Mouse (Mus musculus): ENCODE measurements around the gene Vmp1.

The Vmp1 gene

DNA sequence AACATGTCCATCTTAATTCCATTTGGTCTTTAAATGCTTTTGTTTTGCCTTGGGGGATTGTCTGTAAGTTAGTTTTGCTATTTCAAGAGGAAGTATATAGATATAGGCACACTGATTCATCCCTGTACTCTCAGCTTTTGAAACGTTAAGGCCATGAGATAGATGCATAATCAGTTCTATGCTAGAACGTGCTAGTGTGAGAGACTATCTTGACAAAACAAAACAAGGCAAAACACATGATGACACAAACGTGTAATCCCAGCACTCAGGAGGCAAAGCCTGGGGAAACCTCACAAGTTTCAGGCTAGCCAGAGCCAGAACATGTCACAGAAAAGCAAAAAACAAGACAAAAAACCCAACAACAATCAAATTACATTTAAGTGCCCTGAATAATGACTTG lies 10.9 kb downstream of the Vmp1 start:
- no peak for DNase-seq (ENCODE audit: low read depth, low spot score)

DNA sequence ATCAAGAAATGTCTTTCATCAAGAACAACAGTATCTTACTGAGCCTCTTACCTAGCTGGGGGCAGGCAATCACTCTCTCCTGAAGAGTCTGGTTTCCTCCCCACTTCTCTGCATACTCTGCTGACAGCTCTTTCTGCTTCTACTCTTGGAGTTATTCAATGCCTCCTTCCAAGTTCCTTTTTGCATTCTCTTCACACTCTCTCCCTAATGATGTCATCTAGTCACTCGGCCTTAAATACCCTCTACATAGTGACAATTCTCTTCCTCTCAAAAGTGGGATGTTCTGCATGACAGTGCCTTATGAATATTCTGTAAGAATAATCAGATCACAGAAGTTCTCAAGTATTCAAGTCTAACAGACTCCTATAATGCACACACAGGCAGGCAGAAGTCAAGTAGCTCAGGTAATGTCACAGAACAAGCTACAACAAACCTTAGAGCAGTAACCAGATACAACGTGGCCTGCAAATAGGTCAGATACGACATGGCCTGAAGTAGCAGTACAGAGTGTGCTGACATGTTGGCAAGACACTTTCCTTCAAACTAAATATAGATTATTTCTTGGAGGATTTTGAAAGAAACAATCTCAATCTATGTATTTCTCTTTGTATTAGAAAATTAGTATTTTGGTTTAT lies 12.5 kb downstream of the Vmp1 start:
- no peak for DNase-seq (ENCODE audit: low read depth, low spot score)

DNA sequence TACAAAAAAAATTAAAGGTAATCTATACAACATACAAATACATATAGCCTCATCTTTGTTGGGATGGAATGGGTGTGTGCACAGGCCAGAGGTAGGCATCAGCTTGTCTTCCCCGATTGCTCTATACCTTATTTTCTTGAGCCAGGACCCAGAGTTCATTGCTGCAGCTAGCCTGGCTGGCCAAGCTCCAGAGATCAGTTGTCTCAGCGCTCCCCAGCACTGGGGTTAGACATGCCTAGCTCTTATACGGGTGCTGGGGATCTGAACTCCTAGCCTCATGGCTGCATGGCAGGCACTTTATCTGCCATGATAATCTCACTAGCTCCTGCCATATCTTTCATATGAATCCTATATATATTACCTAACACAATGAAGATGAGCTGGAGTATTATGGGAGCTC lies 15.5 kb downstream of the Vmp1 start:
- no peak for DNase-seq (ENCODE audit: low read depth, low spot score)

DNA sequence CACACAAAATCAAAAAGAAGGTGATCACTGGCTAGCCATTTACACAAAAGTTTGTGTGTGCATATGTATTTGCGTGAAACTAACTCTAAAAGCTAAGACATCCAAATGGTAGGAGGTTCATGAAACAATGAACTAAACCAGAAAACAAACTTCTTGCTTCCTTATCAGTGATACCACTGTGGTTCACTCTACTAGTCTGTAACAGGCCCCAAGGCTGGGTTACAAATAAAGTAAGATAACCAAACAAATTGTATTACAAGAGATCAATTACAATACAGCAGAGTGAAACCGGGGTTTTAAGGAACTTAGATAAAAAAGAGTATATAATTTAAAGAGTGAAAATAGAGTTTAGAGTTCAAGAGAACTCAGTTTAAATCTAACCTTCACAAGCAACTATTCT lies 16.1 kb downstream of the Vmp1 start:
- DNase-seq (ENCODE audit: low read depth, low spot score) = no peak

DNA sequence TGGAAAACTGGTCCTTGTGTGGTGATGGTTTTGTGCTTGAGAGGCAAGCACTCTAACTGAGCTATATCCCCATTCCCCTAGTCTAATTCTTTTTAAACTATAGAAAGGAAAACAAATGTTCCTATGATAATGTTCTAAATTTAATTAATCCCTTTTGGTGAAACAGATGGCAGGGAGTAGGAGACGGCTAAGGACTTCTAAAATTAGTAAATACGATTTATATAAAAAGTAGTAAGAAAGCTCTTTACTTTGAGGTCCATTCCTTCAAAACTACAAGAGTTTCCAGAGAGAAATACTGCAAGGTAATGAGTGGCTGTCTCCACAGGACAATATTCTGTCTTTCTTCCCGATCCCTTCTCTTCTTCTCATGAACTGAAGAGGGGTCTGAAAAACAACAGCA lies 19.2 kb downstream of the Vmp1 start:
- no peak for DNase-seq (ENCODE audit: low read depth, low spot score)

DNA sequence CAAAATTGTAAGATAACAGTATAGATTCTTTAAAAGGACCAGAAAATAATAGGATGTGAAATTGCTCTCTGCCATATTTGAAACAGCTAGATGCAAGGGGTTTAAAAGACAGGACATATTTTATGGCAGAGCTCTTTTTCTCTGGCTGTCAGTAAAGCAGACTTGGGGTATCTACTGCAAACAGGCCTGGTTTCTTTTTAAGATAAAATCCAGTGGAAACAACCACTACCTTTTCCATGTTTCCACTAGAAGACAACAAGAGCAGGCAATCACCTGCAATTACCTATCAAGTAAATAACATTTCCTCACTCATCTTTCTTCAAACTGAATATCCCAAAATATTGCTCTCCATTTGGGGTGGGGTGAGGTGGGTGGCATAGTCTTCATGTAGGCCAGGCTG lies 19.7 kb downstream of the Vmp1 start:
- no peak for DNase-seq (ENCODE audit: low read depth, low spot score)

DNA sequence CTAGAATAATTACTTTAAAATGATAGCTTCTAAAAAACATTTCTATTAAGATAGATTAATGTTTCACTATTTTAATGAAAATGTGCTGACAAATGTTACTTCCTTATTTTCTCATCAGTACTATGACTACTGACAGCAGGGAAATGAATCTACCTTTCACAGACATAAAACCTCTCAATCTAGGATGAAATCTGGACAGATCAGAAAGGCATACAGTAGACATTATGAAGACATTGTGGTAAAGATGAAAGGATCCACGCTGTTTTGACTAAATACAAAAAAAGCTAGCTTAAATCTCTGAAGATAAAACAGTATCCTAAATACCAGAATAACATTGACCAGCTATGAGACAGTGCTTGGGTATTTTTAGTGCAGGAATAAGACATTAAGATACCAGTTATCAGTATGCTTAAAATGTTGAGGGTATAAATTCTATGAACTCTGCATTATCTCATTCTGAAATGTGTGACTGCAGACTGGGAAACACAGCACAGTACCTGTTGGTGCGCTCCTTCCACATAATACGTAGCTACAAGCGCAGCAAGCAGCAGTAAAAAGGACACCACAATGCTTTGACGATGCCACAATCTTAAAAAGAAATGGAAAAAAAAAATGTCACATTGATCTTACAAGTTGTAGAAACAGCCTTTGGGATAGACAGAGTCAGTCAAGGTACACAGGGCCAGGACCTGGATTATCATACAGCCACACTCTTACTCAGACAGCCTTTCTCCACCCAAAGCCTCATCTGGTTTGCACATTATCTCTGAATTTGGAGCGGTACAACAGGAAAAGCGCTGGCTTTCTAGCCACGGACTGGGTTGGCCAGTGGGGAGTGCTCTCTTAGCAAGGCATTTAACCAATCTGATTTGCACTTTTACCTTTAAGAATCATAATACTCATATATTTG lies 20.4 kb downstream of the Vmp1 start:
- no peak for DNase-seq (ENCODE audit: low read depth, low spot score)

DNA sequence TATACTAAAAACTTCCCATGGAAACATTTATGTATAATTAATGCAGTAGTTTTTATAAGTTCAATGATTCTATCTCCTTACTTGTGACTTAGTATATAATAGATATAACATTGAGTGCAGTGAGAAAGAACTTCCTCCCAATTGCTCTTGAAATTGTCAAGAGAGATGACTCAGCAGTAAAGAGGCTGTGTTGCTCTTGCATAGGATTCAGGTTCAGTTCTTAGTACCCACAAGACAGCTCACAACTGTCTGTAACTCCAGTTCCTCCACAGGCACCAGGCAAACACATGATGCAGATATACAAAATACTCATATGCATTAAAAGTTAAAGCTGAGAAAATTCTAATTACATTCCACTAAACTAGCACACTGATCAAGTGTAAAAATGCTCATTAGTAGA lies 25.8 kb downstream of the Vmp1 start:
- no peak for DNase-seq (ENCODE audit: low read depth, low spot score)

DNA sequence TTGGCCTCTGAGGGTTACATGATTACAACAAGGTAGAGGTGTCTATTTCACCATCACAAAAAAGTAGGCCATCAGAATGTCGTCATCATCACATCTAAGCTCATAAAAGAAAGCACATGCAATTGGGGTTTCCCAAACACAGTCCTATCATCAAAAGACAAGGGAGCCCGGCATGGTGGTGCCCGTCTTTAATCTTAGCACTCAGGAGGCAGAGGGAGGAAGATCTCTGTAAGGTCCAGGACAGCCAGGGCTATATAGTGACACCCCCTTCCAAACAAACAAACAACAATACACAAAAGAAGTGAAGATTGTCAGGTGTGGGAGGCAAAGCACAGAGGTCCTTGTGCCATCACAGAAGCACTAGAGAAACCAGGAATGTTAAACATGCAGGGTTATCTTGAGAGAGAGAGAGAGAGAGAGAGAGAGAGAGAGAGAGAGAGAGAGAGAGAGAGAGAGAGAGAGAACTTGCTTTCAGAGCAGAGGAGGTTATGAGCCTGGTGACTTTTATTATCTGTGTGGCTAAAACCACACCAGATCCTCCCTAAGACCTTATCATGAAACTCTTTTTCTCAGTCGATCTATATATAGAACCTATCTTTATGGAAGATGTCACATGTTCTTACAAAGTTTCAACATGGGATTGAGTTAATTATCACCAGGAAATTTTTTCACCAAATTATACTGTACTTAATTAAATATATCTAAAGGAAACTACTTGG lies 26.6 kb downstream of the Vmp1 start:
- DNase-seq (ENCODE audit: low read depth, low spot score) = no peak

DNA sequence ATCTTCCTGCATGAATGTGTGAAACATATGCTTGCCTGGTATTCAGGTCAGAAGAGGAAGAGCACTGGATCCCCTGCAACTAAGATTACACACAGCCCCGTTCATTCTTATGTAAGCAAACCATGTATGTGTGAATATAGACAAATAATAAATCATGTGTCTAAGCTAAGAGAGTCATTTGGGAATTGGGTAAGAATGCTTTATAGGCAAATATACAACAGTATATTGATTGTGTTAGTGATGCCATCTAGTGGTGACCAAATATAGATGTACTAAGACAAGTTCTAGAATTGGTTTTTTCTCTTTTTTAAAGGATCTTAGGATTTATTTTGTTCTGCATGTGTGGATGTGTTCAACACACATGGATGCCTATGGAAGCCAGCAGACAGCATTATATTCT lies 28.0 kb downstream of the Vmp1 start:
- peak; percentile 24 for DNase-seq (ENCODE audit: low read depth, low spot score)

DNA sequence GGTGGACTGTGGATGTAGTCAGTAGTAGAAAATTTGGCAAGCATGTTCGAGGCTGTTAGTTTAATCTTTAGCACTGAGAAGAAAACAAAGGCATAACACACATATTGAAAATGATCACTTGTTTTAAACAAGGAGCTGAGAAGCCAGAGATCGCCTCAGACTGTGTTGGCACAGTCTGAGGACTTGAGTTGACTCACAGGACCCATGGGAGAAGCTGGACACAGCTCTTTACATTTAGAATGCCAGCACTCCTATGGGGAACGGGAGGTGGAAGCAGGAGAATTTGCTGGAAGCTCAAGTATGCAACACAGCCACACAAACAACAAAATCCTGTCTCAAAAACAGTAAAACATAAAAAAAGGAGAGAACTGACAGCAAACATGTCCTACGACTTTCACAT lies 29.5 kb downstream of the Vmp1 start:
- DNase-seq (ENCODE audit: low read depth, low spot score) = no peak

DNA sequence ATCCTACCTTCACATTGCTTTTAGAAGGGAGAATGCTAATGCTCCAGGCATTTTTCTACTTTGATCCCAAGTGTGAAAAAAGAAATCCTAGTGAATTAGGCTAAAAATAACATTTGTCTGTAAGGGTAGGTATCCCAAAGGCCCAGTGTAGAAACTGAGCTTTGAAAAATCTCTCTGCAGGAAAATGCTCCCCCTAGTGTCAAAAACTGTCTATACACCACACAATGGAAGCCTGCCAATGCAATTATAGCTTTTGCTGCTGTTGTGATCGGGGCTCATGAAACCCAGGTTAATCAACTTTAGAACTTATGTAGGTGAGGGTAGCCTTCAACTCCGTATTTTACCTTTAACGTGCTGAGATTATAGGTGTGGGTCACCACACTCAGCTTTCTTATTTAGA lies 30.2 kb downstream of the Vmp1 start:
- peak; percentile 54 for DNase-seq (ENCODE audit: low read depth, low spot score)

DNA sequence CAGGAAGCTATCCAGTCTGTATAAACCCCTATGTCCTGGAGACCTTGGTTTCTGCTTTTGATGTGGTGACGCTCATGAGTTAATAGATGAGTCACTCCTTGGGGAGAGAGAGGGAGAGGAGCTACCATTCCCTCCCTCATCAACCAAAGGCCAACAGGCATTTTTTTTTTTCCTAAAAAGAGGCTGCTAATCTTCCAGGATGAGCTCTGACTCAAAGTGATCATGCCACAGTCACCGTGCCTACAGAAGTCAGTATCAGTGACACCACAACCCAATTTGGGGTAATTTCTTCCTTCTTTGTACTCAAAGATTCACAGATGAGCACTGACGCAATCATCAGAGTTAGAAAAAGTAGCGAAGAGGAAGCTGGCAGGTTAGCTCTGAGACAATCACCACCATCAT lies 31.1 kb downstream of the Vmp1 start:
- DNase-seq (ENCODE audit: low read depth, low spot score) = no peak

DNA sequence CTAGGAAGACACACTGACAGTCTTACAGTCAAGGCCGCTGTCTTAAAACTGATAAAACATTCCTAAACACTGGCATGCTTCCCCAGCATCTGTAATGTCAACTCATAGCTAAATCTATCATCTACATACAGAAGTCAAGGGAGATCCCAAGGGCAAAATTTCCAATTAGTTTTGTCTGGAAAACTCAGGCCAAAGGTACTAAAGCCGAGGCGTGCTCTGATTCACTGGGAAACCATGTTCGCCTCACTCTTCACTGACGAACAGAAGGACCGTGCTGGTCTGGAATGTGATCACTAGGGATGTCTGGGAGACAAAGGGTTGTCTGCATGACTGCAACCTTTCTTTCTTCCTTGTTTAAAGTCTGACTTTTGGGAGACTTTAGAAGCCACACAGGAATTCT lies 33.0 kb downstream of the Vmp1 start:
- no peak for DNase-seq (ENCODE audit: low read depth, low spot score)

DNA sequence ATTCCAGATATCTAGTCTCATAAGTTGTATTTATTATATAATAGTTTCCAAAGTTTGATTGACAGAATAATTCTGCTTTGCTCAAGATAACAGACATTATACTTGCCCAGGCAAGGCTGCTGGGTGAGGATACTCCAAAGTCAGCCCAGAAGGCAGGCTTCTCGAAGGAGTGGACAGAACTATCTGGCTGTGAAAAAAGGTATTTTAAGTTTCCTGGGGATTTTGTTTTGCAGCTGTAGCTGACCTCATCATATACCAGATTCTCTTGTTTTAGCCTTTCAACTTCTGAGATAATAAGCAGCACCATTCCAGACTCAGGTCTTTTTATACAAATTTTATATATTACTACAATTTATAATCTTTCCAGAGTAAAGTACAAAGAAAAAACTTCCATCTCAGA lies 34.1 kb downstream of the Vmp1 start:
- DNase-seq (ENCODE audit: low read depth, low spot score) = no peak

DNA sequence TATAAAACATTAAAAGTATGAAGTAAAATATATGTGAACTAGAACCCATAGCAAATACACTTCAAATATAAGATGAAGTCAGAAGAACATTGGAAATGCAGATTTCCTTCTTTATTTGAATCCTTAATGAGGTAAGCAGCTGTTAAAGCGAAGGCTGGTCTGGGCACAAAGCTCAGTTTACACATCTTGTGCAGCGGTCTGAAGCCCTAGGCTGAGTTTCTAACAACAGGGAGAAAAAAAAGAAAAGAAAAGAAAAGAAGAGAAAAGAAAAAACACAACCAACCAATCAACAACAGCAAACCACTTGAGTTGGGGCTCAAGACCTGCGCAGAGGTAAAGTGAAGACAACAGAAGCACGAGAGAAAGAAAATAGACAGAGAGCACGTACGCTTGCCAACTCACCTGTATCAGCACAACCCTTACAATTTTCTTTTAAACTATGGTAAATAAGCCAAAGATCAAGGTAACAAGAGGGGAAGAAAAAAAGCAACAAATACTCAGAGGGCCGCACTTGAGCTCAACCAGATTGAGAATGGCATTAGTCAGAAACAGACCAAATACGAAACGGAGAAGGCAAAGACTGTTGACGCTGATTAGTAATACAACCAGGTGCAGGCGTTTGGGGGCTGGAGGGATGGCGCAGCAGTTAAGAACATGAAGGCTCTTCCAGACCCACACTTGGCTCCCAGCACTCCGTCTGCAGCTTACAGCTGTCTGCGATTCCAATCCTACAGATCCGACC lies 35.8 kb downstream of the Vmp1 start:
- DNase-seq (ENCODE audit: low read depth, low spot score) = no peak

DNA sequence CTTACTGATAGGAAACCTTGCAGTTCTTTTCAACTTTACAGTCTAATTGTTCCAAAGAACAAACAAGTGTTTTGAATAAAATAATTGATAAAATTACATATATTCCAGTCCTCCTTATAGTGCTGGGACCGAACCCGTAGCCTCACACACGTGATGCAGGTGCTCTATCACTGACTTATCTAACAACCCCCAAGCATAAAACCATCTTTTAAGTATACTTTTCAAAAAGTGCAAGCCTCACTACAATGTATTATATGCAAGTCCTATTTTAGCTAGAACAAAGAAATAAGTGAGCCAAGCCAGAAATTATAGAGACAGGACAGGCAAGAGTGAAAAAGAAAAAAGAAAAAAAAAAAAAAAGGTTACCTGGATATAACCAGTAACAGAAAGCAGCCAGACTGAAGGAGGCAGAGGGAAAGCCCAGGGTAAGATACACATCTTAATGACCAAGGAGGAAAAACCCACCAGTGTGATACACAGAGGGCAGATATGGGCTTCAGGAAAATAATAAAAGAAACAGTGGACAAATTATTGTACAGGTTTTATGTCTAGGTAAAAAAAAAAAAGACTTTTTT lies 36.7 kb downstream of the Vmp1 start:
- no peak for DNase-seq (ENCODE audit: low read depth, low spot score)

DNA sequence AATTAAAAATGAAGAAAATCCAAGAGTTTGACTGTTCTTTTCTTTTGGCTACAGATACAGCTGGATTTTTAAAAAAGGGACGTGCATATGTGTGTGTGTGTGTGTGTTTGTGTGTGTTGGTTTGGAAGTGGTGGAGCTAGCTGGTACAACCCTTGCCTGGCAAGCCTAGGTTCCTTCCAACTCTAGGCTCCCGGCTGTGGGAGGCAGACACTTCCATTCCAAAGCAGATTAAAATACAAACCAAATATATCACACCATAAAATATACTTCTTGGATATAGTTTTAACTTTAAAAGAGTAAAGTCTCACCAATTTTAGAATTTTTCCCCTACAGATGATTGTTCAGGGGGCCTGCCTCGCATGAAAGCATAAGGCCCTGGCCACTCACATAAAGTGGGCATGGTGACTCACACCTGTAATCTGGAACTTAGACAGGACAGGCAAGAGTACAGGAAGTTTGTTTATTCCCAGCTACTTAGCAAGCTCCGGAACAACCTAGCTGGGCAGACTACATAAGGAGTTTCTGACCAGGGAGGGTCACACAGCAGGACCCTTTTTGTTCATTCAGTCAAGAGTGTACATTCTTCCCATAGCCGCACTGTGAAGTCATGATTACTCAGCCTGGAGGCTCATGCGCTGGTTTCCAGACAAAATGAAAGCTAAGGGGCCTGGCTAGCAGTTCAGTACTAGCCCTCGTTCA lies 37.4 kb downstream of the Vmp1 start:
- DNase-seq (ENCODE audit: low read depth, low spot score) = peak; percentile 16

DNA sequence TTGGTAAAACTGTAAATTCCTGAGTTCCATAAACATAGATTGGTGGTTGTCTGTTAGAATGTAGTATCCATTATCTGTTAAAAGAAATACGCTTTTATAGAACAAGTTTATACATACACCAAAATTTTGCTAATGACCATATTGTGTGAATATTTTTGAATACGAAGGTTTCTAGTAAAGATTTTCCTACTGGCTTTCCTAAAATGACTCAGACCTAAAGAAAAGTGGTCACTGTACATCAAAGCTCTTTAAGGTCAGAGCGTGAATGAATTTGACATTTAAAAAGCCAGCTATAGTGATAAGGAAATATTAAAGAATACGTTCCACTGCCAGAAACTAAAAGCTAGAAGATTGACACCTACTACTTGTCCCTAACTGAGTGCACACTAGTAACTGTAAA lies 39.1 kb downstream of the Vmp1 start:
- no peak for DNase-seq (ENCODE audit: low read depth, low spot score)

DNA sequence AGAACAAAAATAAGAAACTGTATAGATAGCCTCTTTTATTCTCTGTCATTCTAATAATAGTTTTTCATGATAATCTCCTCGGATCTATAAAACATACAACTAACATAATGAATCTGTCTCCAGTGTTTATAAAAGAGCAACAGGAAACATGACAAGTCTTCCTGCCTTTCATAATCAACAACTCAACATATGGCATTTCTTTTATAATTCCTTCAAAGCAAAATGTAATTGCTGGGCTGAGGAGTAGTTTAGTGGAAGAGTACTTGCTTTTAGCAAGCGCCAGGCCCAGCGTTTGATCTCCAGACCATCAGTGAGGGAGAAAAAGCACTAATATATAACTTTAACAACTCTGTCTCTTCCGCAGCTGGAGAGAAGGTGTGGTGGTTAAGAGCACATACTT lies 41.9 kb downstream of the Vmp1 start:
- no peak for DNase-seq (ENCODE audit: low read depth, low spot score)

DNA sequence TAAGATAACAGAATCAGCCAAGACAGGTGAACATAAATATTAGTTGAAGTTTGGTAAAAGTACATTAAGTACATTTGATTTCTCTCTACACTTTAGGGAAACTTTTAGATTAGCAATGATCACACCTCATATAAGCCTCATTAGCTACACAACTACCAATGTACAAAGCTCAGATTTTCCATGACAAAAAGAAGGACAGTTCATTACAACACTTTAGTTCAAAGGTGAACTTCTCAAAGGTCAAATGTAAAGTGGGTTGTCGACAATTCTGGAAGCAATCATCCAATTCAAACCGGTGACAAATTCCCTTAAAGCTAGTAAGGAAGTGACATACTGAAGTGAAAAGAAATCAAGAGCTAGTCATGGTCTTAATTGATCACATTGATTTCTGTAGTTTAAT lies 45.9 kb downstream of the Vmp1 start:
- DNase-seq (ENCODE audit: low read depth, low spot score) = no peak
